Mouse (Mus musculus): ENCODE measurements around the gene Ube4a. TPM values are rescaled to one million over a fixed set of nuclear protein-coding genes. Genes with fewer than 3 reads are reported as not detected.

Gene Ube4a
- total RNA-seq, 2 experiments from 2014 or later: 66.7 to 69.0 TPM

Other genes with a start within 250 kb of the Ube4a start
- 10 to 100 TPM; 59.0 to 67.4 TPM for gene Phldb1, start 230.4 kb downstream of the Ube4a start, total RNA-seq (2021)
- gene Arcn1, start 197.8 kb downstream of the Ube4a start, total RNA-seq (2021): 10 to 100 TPM; 90.0 to 95.3 TPM
- 10 to 100 TPM; 67.8 to 72.0 TPM for gene Ift46, start 197.7 kb downstream of the Ube4a start, total RNA-seq (2021)
- 10 to 100 TPM; 52.2 to 66.1 TPM for gene Tmem25, start 166.3 kb downstream of the Ube4a start, total RNA-seq (2021)
- gene Ttc36, start 162.5 kb downstream of the Ube4a start, total RNA-seq (2021): under 1 TPM; 0.80 to 0.95 TPM
- gene Kmt2a, start 84.3 kb downstream of the Ube4a start, total RNA-seq (2021): 10 to 100 TPM; 84.1 to 88.1 TPM
- gene Atp5l, start 44.9 kb downstream of the Ube4a start, total RNA-seq (2021): 100 to 1,000 TPM; 316 to 362 TPM
- not detected for gene Cd3g, start 14.8 kb upstream of the Ube4a start, total RNA-seq (2021)
- gene Cd3d, start 16.2 kb upstream of the Ube4a start, total RNA-seq (2021): not detected
- gene Cd3e, start 44.0 kb upstream of the Ube4a start, total RNA-seq (2021): not detected
- gene Mpzl2, start 74.2 kb upstream of the Ube4a start, total RNA-seq (2021): 1 to 10 TPM; 1.9 TPM
- 1 to 10 TPM; 4.5 to 5.2 TPM for gene Mpzl3, start 89.6 kb upstream of the Ube4a start, total RNA-seq (2021)
- gene Jaml, start 113.6 kb upstream of the Ube4a start, total RNA-seq (2021): 1 to 10 TPM in 1 of 2 experiments, under 1 TPM in 1; 0.35 to 1.3 TPM
- gene Scn2b, start 152.2 kb upstream of the Ube4a start, total RNA-seq (2021): 100 to 1,000 TPM; 267 to 274 TPM
- gene Scn4b, start 172.8 kb upstream of the Ube4a start, total RNA-seq (2021): 10 to 100 TPM; 87.0 to 91.4 TPM
- 1 to 10 TPM in 1 of 2 experiments, under 1 TPM in 1; 0.84 to 1.3 TPM for gene BC049352, start 216.4 kb upstream of the Ube4a start, total RNA-seq (2021)
- under 1 TPM in 1 of 2 experiments, not detected in 1; 0.28 TPM for gene Tmprss4, start 238.5 kb upstream of the Ube4a start, total RNA-seq (2021)

Data from left cerebral cortex, adult 18-20 months (tissue).